Mouse (Mus musculus) megakaryocyte, embryonic 14.5 days (primary cell): ENCODE results near the gene Isg15.

Source experiments
- FLI1 ChIP-seq: IDR thresholded peaks from 2 replicates; pipeline ENCODE4 v1.6.1; 2012; ENCODE audit warnings: low read length, inconsistent platforms, mixed read lengths
- GATA1 ChIP-seq: IDR thresholded peaks from 3 replicates; pipeline ENCODE4 v1.6.1; 2012; ENCODE audit warnings: mixed read lengths, low read length, inconsistent platforms, borderline replicate concordance

GRCm38 (mm10) chr4:156171828-156172227, 28.8 kb downstream of the Isg15 start:
- TF ChIP-seq GATA1 (no peak), FLI1 (no peak)
